Mouse (Mus musculus) left cerebral cortex, adult 2 months (tissue): ENCODE measurements around the gene Klhl8. TPM values are rescaled to one million over a fixed set of nuclear protein-coding genes. Genes with fewer than 3 reads are reported as not detected.

Experiments used
- DNase-seq, 2 experiments: peaks; one replicate each; pipeline ENCODE4 v3.0.0; 2021 to 2022; ENCODE audit warnings: low spot score in 2 of 2, mixed read lengths in 1 of 2; ENCODE audit errors: extremely low spot score in 1 of 2
- H3K27ac ChIP-seq: fragments of 200-600 bp; 2 replicates; pipeline ENCODE4 v1.8.1; 2022
- H3K4me3 ChIP-seq: fragments of 200-600 bp; 2 replicates; pipeline ENCODE4 v1.8.1; 2022
- CTCF ChIP-seq: fragments of 200-600 bp; IDR thresholded peaks from 2 replicates; pipeline ENCODE4 v1.8.1; 2022; ENCODE audit warnings: antibody characterized with exemption, mild to moderate bottlenecking, moderate library complexity
- intact Hi-C: fragments of 180-260 bp; cut with DNase I; formaldehyde crosslinking; loops from one replicate; pipeline ENCODE4 v1.15.1; 2025
- total RNA-seq, 2 experiments: library from RNA; stranded (reverse); gene quantifications; 2 replicates each; pipeline ENCODE4 v1.2.3; 2021

Klhl8 gene
- total RNA-seq, 2 experiments from 2014 or later, result 33.1 to 35.3 TPM

DNA sequence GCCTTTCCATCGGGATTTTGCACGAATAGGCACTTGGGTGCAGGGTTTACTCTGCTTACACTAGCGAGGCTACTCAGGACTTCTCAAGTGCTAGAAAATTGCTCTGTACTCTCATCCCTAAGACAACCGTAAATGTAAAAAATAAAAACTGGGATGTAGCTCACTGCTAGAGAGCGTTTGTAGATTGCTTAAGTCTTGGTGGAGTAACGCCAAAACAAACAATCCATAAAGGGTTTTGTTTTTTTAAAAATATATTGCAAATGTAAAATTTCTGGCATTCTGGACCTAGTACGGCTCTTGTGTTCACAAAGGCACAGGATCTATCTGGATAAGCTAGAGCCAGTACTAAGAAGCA, 17.1 kb upstream of the Klhl8 start:
- Histone ChIP-seq H3K4me3 (no peak overlapping the region), H3K27ac (no peak overlapping the region)
- no peak for TF ChIP-seq CTCF
- intact Hi-C loops, result loop anchor here (5.0 to 10.0 kb wide), 3 partner anchors 183 to 583 kb away; no protein-coding TSS in a partner anchor
- no peak for DNase-seq

DNA sequence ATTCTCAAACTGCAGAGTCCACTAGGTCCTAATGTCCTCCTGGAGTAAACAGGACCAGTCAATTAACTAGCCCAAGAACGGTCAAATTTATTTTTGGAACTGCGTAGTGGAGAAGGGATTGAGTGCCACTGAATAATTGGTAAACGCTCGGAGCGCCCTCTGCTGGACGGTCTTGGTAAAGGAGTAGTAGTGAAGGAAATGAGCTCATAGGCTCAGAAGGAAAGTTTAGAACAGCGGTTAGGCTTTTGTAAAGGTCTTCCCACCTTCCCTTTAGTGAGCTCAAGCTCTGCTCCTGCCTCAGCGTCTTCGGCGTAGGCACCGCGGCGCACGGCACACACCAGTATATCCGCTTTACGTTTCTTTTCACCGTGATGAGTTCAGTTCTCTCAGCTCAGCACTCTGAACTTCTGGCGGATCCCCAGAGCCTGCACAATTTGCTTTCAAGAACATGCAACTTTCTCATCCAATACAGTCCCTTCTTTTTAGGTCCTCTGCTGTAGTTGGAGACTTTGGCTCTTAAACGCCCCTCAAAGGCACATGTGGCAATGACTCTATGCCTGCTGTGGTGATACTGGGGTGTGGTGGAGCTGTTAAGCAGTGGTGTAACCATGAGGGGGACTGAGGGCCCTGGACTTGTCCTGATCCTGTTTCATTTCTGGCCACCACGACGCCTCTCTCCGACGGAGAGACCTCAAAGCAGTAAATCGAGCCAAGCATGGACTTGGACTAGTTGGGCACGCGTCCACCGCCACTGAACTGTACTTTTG, 16.6 kb upstream of the Klhl8 start:
- peak overlapping the region; percentile 28; the same call in 1 of the 2 replicates for H3K4me3 ChIP-seq
- intact Hi-C loops, result loop anchor here (2.0 to 10.0 kb wide), 4 partner anchors 71 to 583 kb away; no protein-coding TSS in a partner anchor
- TF ChIP-seq CTCF, result peak; percentile 82
- no peak overlapping the region for H3K27ac ChIP-seq
- peak; percentile 86 to 93 for DNase-seq

DNA sequence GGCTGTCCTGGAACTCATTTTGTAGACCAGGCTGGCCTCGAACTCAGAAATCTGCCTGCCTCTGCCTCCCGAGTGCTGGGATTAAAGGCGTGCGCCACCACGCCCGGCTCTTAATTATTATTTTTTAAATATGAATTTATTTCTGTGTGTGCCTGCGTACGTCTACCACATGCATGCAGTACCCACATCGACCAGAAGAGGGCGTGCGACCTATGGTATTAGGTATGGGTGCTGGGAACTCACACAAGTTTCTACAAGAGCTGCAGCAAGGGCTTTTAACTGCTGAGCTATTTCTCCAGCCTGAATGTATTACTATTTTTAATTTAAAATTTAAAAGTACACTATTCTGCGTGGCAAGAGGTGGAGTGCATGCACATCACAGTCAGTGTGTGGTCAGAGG, 15.3 kb upstream of the Klhl8 start:
- TF ChIP-seq CTCF, result peak; percentile 41
- no peak for DNase-seq
- no peak overlapping the region for H3K4me3 ChIP-seq
- intact Hi-C loops, result loop anchor here (2.0 to 10.0 kb wide), 4 partner anchors 70 to 582 kb away; no protein-coding TSS in a partner anchor
- no peak overlapping the region for H3K27ac ChIP-seq

DNA sequence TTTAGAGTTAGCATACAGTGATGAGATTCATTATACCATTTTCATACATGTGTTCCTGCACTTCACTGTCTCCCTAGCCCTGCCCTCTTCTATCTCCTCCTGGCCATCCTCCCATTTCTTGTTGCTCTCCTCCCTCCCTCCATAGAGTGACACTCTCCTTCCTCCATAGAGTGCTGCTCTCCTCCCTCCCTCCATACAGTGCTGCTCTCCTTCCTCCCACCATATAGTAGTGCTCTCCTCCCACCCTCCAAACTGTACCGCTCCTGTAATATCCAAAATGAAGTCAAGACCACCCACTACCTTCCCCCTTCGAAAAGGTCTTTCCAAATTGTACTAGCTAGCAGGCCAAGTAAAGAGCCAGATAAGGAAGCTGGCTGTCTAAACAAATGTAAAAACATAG, 12.7 kb upstream of the Klhl8 start:
- Histone ChIP-seq H3K27ac (no peak overlapping the region), H3K4me3 (no peak overlapping the region)
- intact Hi-C loops, result loop anchor here (10.0 kb wide), 2 partner anchors 179 to 579 kb away; no protein-coding TSS in a partner anchor
- no peak for DNase-seq
- TF ChIP-seq CTCF, result no peak

DNA sequence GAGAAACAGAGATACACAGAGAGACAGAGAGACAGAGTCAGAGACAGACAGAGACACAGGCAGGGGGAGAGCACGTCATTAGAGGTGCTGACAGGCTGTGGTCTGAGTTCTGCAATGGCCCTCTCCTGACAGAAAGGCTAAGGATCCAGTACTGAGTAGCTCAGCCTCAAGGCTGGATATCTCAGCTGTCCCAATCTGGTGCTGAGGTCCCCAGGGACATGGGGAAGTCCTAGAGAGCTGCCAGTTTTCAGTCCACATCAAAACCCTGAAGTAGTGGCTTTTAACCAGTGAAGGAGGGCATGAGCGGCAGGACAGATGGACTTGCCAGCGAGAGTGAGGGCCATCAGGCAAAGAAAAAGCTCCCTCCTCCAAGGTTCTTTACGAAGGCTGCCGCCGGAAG, 12.0 kb upstream of the Klhl8 start:
- no peak overlapping the region for H3K27ac ChIP-seq
- no peak overlapping the region for H3K4me3 ChIP-seq
- no peak for DNase-seq
- intact Hi-C loops, result loop anchor here (10.0 kb wide), 2 partner anchors 178 to 578 kb away; no protein-coding TSS in a partner anchor
- no peak for TF ChIP-seq CTCF

DNA sequence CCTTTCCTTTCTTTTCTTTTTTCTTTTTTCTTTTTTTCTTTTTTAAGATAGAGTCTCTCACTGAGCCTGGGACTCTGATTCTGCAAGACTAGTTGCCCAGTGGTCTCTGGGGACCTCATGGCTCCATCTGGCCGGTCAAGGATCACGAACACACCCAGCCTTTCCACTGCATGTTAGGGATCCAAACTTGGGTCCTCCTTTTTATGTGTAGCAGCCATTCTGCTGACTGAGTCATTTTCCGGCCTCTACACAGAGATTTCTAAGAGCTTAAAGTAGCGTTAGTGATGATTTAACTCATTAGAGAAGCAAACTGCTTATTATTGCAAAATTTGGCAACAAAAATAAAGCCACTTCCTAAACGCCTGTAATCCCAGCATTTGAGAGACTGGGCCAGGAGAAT, 11.4 kb upstream of the Klhl8 start:
- TF ChIP-seq CTCF, result no peak
- no peak for DNase-seq
- Histone ChIP-seq H3K27ac (no peak overlapping the region), H3K4me3 (no peak overlapping the region)
- intact Hi-C loops, result loop anchor here (10.0 kb wide), 2 partner anchors 178 to 578 kb away; no protein-coding TSS in a partner anchor

DNA sequence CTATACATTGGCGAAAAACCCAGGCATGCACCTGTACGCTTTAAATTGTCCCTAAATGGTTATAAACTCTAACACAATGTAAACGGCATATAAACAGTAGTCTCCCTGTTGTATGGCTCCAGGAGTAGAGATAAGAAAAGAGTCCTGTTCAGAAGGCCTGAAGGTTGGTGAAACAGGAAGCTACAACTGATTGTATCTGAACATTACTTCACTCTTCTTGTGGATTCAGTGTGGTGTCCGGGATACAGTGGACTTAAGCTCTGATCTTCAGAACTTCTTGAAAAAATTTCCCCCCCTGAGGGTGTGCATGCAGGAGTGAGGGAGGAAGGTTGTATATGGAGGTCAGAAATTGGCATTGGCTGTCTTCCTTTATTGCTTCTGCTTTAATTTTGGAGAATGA, 8.4 kb upstream of the Klhl8 start:
- no peak for TF ChIP-seq CTCF
- H3K4me3 ChIP-seq, result no peak overlapping the region

DNA sequence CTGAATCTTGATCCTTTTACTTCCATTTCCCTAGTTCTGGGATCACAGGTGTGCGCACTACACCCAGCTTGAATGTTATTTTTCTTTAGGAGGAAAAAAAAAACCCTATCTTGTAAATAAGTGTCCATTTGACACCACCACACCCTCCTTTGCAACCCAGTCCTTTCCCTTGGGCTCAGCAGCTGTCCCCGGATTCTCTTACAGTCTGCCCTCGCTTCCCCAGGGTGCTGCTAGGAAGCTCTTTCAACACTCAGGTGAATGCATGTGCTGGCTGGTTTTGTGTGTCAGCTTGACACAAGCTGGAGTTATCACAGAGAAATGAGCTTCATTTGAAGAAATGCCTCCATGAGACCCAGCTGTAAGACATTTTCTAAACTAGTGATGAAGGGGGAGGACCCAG, 7.2 kb upstream of the Klhl8 start:
- intact Hi-C loops, result no loop called here
- Histone ChIP-seq H3K27ac (no peak overlapping the region), H3K4me3 (no peak overlapping the region)
- TF ChIP-seq CTCF, result no peak
- DNase-seq, result no peak

More for the DNA sequence above, 8.4 kb upstream of the Klhl8 start:
- no peak overlapping the region for H3K27ac ChIP-seq
- no peak for DNase-seq
- intact Hi-C loops, result no loop called here

DNA sequence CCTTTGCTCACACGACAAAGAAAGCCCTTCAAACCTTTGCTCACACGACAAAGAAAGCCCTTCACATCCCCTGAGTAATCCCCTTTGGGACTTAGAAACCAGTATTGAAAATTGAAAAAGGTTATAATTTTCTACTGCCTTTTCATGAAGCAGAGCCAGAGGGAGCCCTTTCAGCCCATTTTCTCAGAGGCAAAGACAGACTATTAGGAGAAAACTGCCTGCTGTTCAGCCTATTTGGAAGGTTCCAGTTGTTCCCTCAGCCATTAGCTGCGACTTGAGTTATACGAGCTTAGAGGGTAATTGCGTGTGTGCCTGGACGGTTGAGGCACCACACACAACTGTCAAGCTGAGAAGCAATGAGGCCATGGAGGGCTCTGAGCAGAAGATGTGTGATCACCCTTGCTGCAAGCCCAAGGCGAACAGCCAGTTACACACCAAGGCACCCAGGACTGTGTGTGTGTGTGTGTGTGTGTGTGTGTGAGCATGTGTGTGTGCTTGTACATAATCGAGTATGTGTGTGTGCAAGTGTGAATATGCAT, 6.4 kb upstream of the Klhl8 start:
- H3K27ac ChIP-seq, result no peak overlapping the region
- no peak overlapping the region for H3K4me3 ChIP-seq
- no peak for DNase-seq
- TF ChIP-seq CTCF, result peak; percentile 23
- intact Hi-C loops, result no loop called here

DNA sequence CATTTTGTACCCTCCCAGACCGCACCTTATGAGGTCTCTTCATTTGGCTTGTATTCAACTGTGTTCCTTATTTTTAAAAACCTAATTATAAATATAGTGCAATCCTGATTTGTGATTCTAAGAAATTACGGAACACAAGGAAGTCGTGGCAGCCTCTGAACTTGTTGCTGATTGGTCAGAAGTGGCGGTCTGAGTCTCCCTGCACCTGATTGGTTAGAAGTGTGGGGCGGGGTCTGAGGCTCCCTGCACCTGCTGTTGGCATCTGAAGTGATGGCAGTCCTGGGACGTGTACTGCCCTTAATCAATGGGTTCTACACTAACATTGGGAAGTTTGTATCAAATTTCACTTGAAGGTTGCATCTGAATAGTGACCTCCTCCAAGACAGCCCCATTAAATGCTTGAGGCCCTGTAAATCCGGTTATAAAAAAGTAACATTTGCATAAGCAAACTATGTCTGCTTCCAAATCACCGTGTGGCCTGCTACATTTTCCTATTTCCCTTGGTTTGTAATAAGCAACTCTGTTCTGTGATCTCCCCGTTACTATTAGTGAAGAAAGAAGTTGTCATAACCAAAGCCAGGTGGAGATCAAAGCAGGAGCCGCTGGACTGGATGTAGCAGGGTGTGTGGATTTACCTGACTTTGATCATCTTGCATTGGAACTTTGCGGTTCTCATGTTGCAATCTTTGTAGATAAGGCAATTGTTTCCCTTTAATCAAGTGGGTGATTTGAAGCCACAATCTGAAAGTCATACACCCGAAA, 5.7 kb upstream of the Klhl8 start:
- DNase-seq, result no peak
- intact Hi-C loops, result no loop called here
- no peak overlapping the region for H3K27ac ChIP-seq
- no peak for TF ChIP-seq CTCF
- no peak overlapping the region for H3K4me3 ChIP-seq

DNA sequence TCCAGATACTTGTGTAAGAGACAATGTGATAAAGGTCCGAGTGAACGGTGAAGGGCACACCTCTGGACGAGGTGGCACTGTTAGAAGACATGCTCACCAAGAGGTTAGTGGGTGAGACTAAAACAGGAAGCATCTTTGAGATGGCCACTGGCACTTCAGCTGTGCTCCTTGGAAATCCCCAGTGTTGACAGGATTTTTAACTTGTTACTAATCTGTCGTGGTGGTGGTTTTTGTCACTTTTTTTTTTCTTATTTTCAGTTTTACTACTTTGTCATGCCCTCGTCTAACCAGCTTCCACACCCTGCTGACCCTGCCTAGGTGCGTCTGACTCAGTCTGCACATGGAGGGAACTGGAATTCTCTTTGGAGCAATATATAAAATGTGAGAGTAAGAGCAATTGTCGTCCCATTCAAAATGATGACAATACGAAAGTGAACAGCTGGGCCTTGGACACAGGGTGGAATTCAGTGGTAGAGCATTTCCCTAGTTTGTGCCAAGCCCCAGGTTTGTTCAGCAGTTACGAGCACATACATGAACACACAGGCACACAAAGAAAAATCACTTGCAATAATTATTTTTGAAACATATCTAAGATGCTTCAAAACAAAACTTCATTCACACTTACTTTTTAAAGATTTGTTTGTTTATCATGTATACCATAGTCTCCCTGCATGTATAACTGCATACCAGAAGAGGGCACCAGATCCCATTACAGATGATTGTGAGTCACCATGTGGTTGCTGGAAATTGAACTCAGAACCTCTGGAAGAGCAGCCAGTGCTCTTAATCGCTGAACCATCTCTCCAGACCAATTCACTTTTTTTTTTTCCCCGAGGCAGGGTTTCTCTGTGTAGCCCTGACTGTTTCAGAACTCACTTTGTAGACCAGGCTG, 3.5 kb upstream of the Klhl8 start:
- H3K27ac ChIP-seq, result no peak overlapping the region
- no peak overlapping the region for H3K4me3 ChIP-seq
- TF ChIP-seq CTCF, result peak; percentile 50
- no peak for DNase-seq
- intact Hi-C loops, result loop anchor here (5.0 kb wide), 2 partner anchors 57 to 133 kb away; partner anchors contain the start of gene Nudt9
